Mouse (Mus musculus) kidney, adult 2 months (tissue): ENCODE results near the gene Olfr675.

Experiments
- CTCF ChIP-seq: fragments of 200-500 bp; conservative IDR thresholded peaks from 2 replicates; pipeline ENCODE4 v1.5.1; 2011; ENCODE audit warnings: low read depth, mild to moderate bottlenecking, control low read depth, low read length, moderate library complexity, mixed read lengths; ENCODE audit not compliant: insufficient read depth, insufficient read length
- POLR2A ChIP-seq: fragments of 200-500 bp; IDR thresholded peaks from one replicate; pipeline ENCODE4 v1.6.1; 2011; ENCODE audit warnings: low read depth, low read length, control low read depth

DNA sequence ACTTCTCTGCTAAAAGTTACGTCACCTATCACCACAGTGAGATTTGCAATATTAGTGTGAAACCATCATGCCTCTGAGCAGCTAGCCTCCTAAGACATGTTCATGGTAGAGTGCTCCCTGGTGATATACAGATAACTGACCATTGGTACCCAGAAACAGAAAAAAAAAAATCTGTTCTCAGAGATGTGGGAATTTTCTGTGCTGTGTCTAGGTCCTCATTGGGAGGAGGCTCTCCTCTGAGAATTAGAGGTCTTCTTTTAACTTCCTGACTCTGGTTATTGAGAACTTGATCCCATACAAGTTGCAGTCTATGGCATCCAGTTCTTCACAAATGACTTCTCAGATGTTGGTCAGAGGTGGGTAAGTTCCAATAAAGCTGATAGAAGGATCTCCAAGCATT, 35.9 kb upstream of the Olfr675 start, which contains the start of gene Olfr678:
- no peak for TF ChIP-seq CTCF
- no peak for TF ChIP-seq POLR2A
